Mouse (Mus musculus): ENCODE measurements around the gene Slc43a2.

The Slc43a2 gene

GRCm38 (mm10) chr11:75530325-75530724, 1.2 kb upstream of the Slc43a2 start:
- peak; percentile 96 for DNase-seq (ENCODE audit: extremely low spot score)

- DNase-seq (ENCODE audit: extremely low spot score): no peak
Observed at GRCm38 (mm10) chr11:75530845-75531373, 585 bp upstream of the Slc43a2 start.

GRCm38 (mm10) chr11:75532340-75533277, 1.1 kb downstream of the Slc43a2 start:
- no peak for DNase-seq (ENCODE audit: extremely low spot score)

- no peak for DNase-seq (ENCODE audit: extremely low spot score)
Observed at GRCm38 (mm10) chr11:75533314-75534015, 2.0 kb downstream of the Slc43a2 start.

- DNase-seq (ENCODE audit: extremely low spot score): no peak
Observed at GRCm38 (mm10) chr11:75534286-75535033, 3.0 kb downstream of the Slc43a2 start.

GRCm38 (mm10) chr11:75535106-75535795, 3.8 kb downstream of the Slc43a2 start:
- DNase-seq (ENCODE audit: extremely low spot score): no peak

- DNase-seq (ENCODE audit: extremely low spot score): no peak
Observed at GRCm38 (mm10) chr11:75536255-75537024, 4.9 kb downstream of the Slc43a2 start.

GRCm38 (mm10) chr11:75537025-75537414, 5.5 kb downstream of the Slc43a2 start:
- no peak for DNase-seq (ENCODE audit: extremely low spot score)

- no peak for DNase-seq (ENCODE audit: extremely low spot score)
Observed at GRCm38 (mm10) chr11:75537491-75538183, 6.1 kb downstream of the Slc43a2 start.

GRCm38 (mm10) chr11:75538184-75538969, 6.9 kb downstream of the Slc43a2 start:
- DNase-seq (ENCODE audit: extremely low spot score): no peak

GRCm38 (mm10) chr11:75538970-75539299, 7.4 kb downstream of the Slc43a2 start:
- DNase-seq (ENCODE audit: extremely low spot score): no peak

GRCm38 (mm10) chr11:75540209-75540608, 8.7 kb downstream of the Slc43a2 start:
- DNase-seq (ENCODE audit: extremely low spot score): no peak

GRCm38 (mm10) chr11:75540710-75541581, 9.5 kb downstream of the Slc43a2 start:
- no peak for DNase-seq (ENCODE audit: extremely low spot score)

- DNase-seq (ENCODE audit: extremely low spot score): no peak
Observed at GRCm38 (mm10) chr11:75544713-75545112, 13.2 kb downstream of the Slc43a2 start.

GRCm38 (mm10) chr11:75546057-75546456, 14.6 kb downstream of the Slc43a2 start:
- no peak for DNase-seq (ENCODE audit: extremely low spot score)

GRCm38 (mm10) chr11:75549658-75550111, 18.2 kb downstream of the Slc43a2 start:
- DNase-seq (ENCODE audit: extremely low spot score): no peak

GRCm38 (mm10) chr11:75550200-75550946, 18.9 kb downstream of the Slc43a2 start:
- DNase-seq (ENCODE audit: extremely low spot score): no peak
